Mouse (Mus musculus) forebrain, postnatal 0 days (tissue): ENCODE measurements at regions not wholly inside any gene's neighbourhood (a gene's known extent, or its start where the extent isn't known, plus 50 kb on each side); places are given as distances from the start of the nearest gene placed in this dataset.

ENCODE experiments used
- ATAC-seq: fragments of 200-750 bp; cut with Nextera tagmentation; 2 replicates; pipeline ENCODE4 v1.8.0; 2017; ENCODE audit warnings: mild to moderate bottlenecking, moderate library complexity
- DNase-seq: peaks from one replicate; pipeline ENCODE4 v3.0.0-alpha.2; 2015
- H3K27ac ChIP-seq: fragments of 300-500 bp; sonication (generic); 2 replicates; pipeline ENCODE4 v1.5.1; 2014; ENCODE audit warnings: low read depth, mild to moderate bottlenecking, antibody characterized with exemption, low read length, moderate library complexity, mixed read lengths
- H3K27me3 ChIP-seq: fragments of 300-500 bp; sonication (generic); 2 replicates; pipeline ENCODE4 v1.6.1; 2014; ENCODE audit warnings: mild to moderate bottlenecking, low read length, mixed read lengths; ENCODE audit not compliant: insufficient read depth
- H3K36me3 ChIP-seq: fragments of 300-500 bp; sonication (generic); 2 replicates; pipeline ENCODE4 v1.6.1; 2014; ENCODE audit warnings: mild to moderate bottlenecking, moderate library complexity; ENCODE audit not compliant: insufficient read depth
- H3K4me1 ChIP-seq: fragments of 300-500 bp; sonication (generic); 2 replicates; pipeline ENCODE4 v1.6.1; 2014; ENCODE audit warnings: antibody characterized with exemption; ENCODE audit not compliant: insufficient read depth
- H3K4me2 ChIP-seq: fragments of 300-500 bp; sonication (generic); 2 replicates; pipeline ENCODE4 v1.6.1; 2014; ENCODE audit warnings: low read depth, mild to moderate bottlenecking, moderate library complexity
- H3K4me3 ChIP-seq: fragments of 300-500 bp; sonication (generic); 2 replicates; pipeline ENCODE4 v1.5.1; 2014; ENCODE audit warnings: low read depth, low read length, mixed read lengths
- H3K9ac ChIP-seq: fragments of 300-500 bp; sonication (generic); 2 replicates; pipeline ENCODE4 v1.6.1; 2014; ENCODE audit warnings: mild to moderate bottlenecking
- H3K9me3 ChIP-seq: fragments of 300-500 bp; sonication (generic); 2 replicates; pipeline ENCODE4 v1.6.1; 2016; ENCODE audit warnings: low read length
- CTCF ChIP-seq: sonication (generic); IDR thresholded peaks from 2 replicates; pipeline ENCODE4 v1.5.1; 2016; ENCODE audit warnings: antibody characterized with exemption, control low read depth, low read depth
- WGBS: fragments of 180-500 bp; shearing (Covaris S2); extraction: QIAGEN DNeasy Blood & Tissue Kit; methylation state at CpG from one replicate; pipeline ENCODE4 v1.1.7; 2014; 5-methylcytosine and 5-hydroxymethylcytosine counted together

DNA sequence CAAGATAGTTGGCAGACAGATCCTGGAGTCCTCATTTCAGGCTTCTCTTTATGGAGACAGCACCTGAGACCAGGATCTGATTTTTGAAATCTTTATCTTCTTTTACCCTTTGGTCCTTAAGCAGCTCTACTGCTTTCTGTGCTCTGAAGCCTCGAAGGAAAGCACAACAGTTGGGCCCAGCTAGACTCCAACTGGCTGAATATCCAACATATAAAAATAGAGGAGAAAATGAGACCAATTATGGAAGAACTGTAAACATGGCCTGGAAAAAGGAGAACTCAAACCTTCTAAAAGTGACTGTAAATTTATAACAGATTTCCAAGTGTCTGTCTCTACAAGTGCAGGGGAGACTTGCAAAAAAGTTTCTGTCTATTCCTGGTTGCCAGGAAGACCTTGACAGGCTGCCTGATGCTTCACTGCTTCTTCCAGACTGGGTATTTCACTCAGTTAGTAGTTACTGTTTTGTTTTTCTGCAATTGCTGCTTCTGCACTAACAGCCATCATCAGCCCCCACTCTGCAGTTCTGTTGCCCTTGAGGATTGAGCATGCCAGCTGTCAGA, 872.6 kb upstream of the Cobl start:
- H3K27ac ChIP-seq: no peak overlapping the region
- TF ChIP-seq CTCF: no peak
- DNase-seq: peak; percentile 33
- H3K9ac ChIP-seq: no peak overlapping the region
- 51% methylated on average over 1 of the region's 1 CpGs for WGBS
- no peaks in the 10 kb centered on the region for H3K4me1 ChIP-seq
- no peaks in the 10 kb centered on the region for H3K27me3 ChIP-seq
- no peaks in the 10 kb centered on the region for H3K36me3 ChIP-seq
- no peak overlapping the region for H3K4me2 ChIP-seq
- peak; percentile 76 for ATAC-seq
- H3K9me3 ChIP-seq: no peaks in the 10 kb centered on the region
- H3K4me3 ChIP-seq: no peak overlapping the region

DNA sequence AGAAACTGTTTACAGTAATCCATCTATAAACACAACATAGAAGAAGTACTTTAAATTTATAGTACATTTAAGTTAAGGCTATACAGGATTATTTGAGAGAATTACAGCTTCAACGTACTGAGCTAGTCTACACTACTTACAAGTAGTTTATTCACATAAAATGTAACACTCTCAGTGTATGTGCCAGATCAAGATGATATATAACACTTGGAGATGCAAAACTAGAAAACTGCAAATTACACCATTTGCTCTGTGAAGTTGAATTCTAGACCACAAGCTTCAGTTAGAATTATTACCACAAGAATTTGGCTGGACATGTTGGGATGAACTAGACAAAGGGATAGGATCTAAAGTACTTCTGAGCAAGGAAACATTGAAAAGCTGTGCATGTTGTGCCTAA, 831.7 kb upstream of the Cobl start:
- H3K9ac ChIP-seq: no peak overlapping the region
- TF ChIP-seq CTCF: no peak
- H3K27ac ChIP-seq: no peak overlapping the region
- ATAC-seq (peak; percentile 56), DNase-seq (peak; percentile 11)
- H3K27me3 ChIP-seq: no peaks in the 10 kb centered on the region
- H3K4me1 ChIP-seq: no peaks in the 10 kb centered on the region
- H3K4me3 ChIP-seq: no peak overlapping the region
- WGBS: 69% methylated on average over 1 of the region's 1 CpGs
- no peak overlapping the region for H3K4me2 ChIP-seq
- no peaks in the 10 kb centered on the region for H3K36me3 ChIP-seq
- no peaks in the 10 kb centered on the region for H3K9me3 ChIP-seq
